Mouse (Mus musculus): ENCODE results near the gene Hdac11.

DNA sequence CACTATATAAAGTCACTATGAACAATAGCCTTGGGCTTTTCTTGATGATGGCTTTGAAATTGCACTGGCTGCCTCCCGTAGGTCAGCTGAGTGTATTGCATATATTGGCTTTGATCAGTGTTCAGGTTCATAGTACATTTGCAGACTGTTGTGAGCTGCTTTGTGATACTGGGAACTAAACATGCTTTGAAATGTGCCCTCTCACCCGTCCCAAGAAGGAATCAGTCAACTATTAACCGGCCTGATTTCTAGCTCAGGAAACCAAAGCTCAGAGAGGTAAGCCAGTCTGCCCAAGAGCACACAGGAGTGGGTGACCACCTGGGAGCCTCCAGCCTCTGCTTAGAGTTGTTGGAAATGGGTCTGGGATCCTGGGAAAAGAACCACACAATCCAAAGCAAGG, 11.4 kb upstream of the Hdac11 start:
- TF ChIP-seq POLR2A (IDR thresholded peaks at IDR 0.05; ENCODE audit: extremely low read depth, insufficient read depth, low read length) (no peak), CTCF (IDR thresholded peaks at IDR 0.05; ENCODE audit: extremely low read depth, insufficient read depth, low read length) (no peak)

Data from cortical plate, adult 2 months (tissue).